Mouse (Mus musculus) thymus, adult 2 months (tissue): ENCODE results near the gene Fut8.

Source experiments
- CTCF ChIP-seq: fragments of 200-500 bp; IDR thresholded peaks from 2 replicates; pipeline ENCODE4 v1.5.1; 2012; ENCODE audit warnings: mild to moderate bottlenecking, control low read depth, low read length, moderate library complexity, borderline replicate concordance; ENCODE audit not compliant: control insufficient read depth, poor library complexity, insufficient read depth; ENCODE audit errors: extremely low read depth
- POLR2A ChIP-seq: fragments of 200-500 bp; IDR thresholded peaks from 2 replicates; pipeline ENCODE4 v1.6.1; 2012; ENCODE audit warnings: mild to moderate bottlenecking, low read length, control low read depth, moderate library complexity; ENCODE audit not compliant: control insufficient read depth, poor library complexity, insufficient read depth; ENCODE audit errors: extremely low read depth

DNA sequence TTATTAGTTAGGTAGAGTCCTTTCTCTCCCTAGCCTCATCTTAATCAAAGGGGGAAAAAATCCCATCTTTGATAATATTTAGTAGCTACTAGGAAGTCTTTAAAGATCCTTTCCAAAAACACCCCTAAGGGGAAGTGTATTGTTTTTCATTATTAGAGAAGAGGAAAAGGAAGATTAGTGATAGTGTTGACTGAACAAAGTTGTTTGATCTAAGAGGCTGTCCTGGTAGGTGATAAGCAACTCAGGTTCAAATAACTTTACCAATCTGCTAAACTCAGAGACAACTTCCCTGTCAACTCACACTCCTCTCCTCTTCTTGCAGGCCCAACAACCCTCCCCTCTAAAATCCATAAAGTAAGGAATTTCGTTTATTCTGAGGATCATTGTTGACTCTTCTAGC lies 190.2 kb downstream of the Fut8 start:
- no peak for TF ChIP-seq CTCF
- no peak for TF ChIP-seq POLR2A
